Comparison of ENCODE assay signal across 26 mouse cellular contexts in the genomic region with DNA sequence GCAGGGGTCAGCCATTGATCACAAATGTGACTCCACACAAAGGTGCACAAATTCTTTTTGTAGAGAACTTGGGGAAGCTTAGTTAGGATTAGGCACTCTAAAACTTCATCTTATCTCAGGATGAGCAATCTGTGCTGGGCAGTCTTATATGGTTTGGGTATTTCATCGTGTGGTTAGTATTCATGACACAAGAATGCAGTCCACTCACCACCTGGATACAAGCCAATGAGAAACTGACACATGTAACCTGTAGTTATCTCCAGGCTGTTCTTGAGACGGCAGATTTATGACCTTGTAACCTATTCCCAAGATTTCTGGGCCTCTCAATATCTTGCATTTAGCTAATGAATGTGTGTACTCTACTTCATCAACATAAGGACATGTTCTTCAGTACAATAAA.
DNase-seq lines count a peak whose midpoint lies in the region; ATAC-seq lines count a peak whose summit lies in the region.
"Had no signal": no experiment of that assay in that cellular context is flagged by ENCODE, and none has a peak within 500 bp of the region (broad histone marks: within the 10 kb centered on the region; RNA-seq: fewer than 3 reads in every experiment).

No protein-coding gene starts in this region.

- WGBS in heart, embryonic 12.5 days = 61% methylated on average over 2 of the region's 2 CpGs
- 60% methylated on average over 2 of the region's 2 CpGs for WGBS in liver, embryonic 11.5 days

- H3K27me3 ChIP-seq in heart, embryonic 12.5 days (replicated peaks) = no peaks in the 10 kb centered on the region
- no peaks in the 10 kb centered on the region for H3K27me3 ChIP-seq in liver, embryonic 11.5 days (replicated peaks; ENCODE audit: control insufficient read depth, insufficient read depth, low read length)
- H3K27me3 ChIP-seq: forebrain, embryonic 13.5 days; heart, embryonic 15.5 days; hindbrain, embryonic 13.5 days; Patski had no signal

- peak; percentile 3 for DNase-seq in urinary bladder, postnatal 14 days (ENCODE audit: low spot score)
- DNase-seq in urinary bladder, postnatal 25 days (ENCODE audit: low spot score) = no peak
- peak; percentile 8 to 28 for DNase-seq in adrenal gland, adult 18-20 months (ENCODE audit: low spot score in 2 of 2)
- peak; percentile 55 for DNase-seq in adrenal gland, postnatal 14 days
- no peak for DNase-seq in spleen, postnatal 4 days (ENCODE audit: low spot score in 2 of 2)
- DNase-seq in layer of hippocampus, adult 9-11 months = no peak
- no peak for DNase-seq in liver, embryonic 11.5 days (ENCODE audit: low spot score)
- DNase-seq: cerebellum, adult 18-20 months; cerebellum, adult 9-11 months; cerebellum, postnatal 36 days; forebrain, postnatal 0 days; gastrocnemius, adult 2 months; heart, adult 18-20 months; heart, postnatal 14 days; kidney, adult 11 months had no signal

- H3K9ac ChIP-seq in heart, embryonic 12.5 days = no peak overlapping the region
- no peak overlapping the region for H3K9ac ChIP-seq in liver, embryonic 11.5 days (ENCODE audit: low read depth, low read length)
- H3K9ac ChIP-seq: forebrain, embryonic 13.5 days; forebrain, postnatal 0 days; heart, embryonic 15.5 days; hindbrain, embryonic 13.5 days had no signal

- H3K36me3 ChIP-seq in heart, embryonic 12.5 days = no peaks in the 10 kb centered on the region
- H3K36me3 ChIP-seq in liver, embryonic 11.5 days (ENCODE audit: control insufficient read depth, insufficient read depth, low read length) = no peaks in the 10 kb centered on the region
- H3K36me3 ChIP-seq: embryonic facial prominence, embryonic 10.5 days; G1E; heart, embryonic 10.5 days; heart, embryonic 15.5 days; hindbrain, embryonic 13.5 days had no signal

- no peak overlapping the region for H3K4me3 ChIP-seq in heart, embryonic 12.5 days
- H3K4me3 ChIP-seq in liver, embryonic 11.5 days (ENCODE audit: low read depth, low read length) = no peak overlapping the region
- H3K4me3 ChIP-seq: embryonic facial prominence, embryonic 10.5 days; forebrain, embryonic 13.5 days; gastrocnemius, adult 2 months; heart, embryonic 10.5 days; heart, embryonic 15.5 days; hindbrain, embryonic 13.5 days had no signal

- 0 out of 2 replicates have a peak, but pooled peaks cover 5% of the 10 kb centered on the region for H3K9me3 ChIP-seq in heart, embryonic 12.5 days (replicated peaks)
- H3K9me3 ChIP-seq in liver, embryonic 11.5 days (ENCODE audit: control insufficient read depth, low read length) = no peaks in the 10 kb centered on the region
- H3K9me3 ChIP-seq: embryonic facial prominence, embryonic 10.5 days; forebrain, embryonic 13.5 days; heart, embryonic 10.5 days; heart, embryonic 15.5 days; hindbrain, embryonic 13.5 days had no signal

- no peak overlapping the region for H3K27ac ChIP-seq in heart, embryonic 12.5 days (ENCODE audit: poor library complexity, severe bottlenecking)
- no peak overlapping the region for H3K27ac ChIP-seq in liver, embryonic 11.5 days (ENCODE audit: low read depth, low read length)
- H3K27ac ChIP-seq: embryonic facial prominence, embryonic 10.5 days; forebrain, embryonic 13.5 days; gastrocnemius, adult 2 months; heart, embryonic 10.5 days; heart, embryonic 15.5 days; hindbrain, embryonic 13.5 days; hindbrain, postnatal 0 days had no signal

- ATAC-seq in heart, embryonic 12.5 days (ENCODE audit: insufficient number of reproducible peaks, low FRiP score) = no peak
- no peak for ATAC-seq in liver, embryonic 11.5 days (replicated peaks; ENCODE audit: low FRiP score)
- ATAC-seq: activated CD4-positive, CD25-positive, alpha-beta regulatory T cell, adult 4 months; CD4-positive, CD25-positive, alpha-beta regulatory T cell, adult 4 months; forebrain, embryonic 13.5 days; forebrain, postnatal 0 days; hindbrain, postnatal 0 days; Patski had no signal

- H3K4me1 ChIP-seq in heart, embryonic 12.5 days (replicated peaks) = no peaks in the 10 kb centered on the region
- no peaks in the 10 kb centered on the region for H3K4me1 ChIP-seq in liver, embryonic 11.5 days (replicated peaks; ENCODE audit: control insufficient read depth, insufficient read depth, low read length)
- H3K4me1 ChIP-seq: embryonic facial prominence, embryonic 10.5 days; forebrain, embryonic 13.5 days; heart, embryonic 10.5 days; heart, embryonic 15.5 days; hindbrain, embryonic 13.5 days had no signal

- no peak overlapping the region for H3K4me2 ChIP-seq in heart, embryonic 12.5 days
- no peak overlapping the region for H3K4me2 ChIP-seq in liver, embryonic 11.5 days
- H3K4me2 ChIP-seq: forebrain, embryonic 13.5 days; heart, embryonic 15.5 days; hindbrain, embryonic 13.5 days had no signal

Comparison
In these comparisons a context has a peak if more than half of its experiments do, and no peak if none do; other contexts are left out.
1. DNase-seq: peak in urinary bladder, postnatal 14 days (single experiment), adrenal gland, adult 18-20 months (2 of 2) and adrenal gland, postnatal 14 days (single experiment); none in urinary bladder, postnatal 25 days (single experiment), spleen, postnatal 4 days (0 of 2), layer of hippocampus, adult 9-11 months (single experiment) and liver, embryonic 11.5 days (single experiment).